Mouse (Mus musculus): ENCODE measurements around the gene Ntrk1. TPM values are rescaled to one million over a fixed set of nuclear protein-coding genes. Genes with fewer than 3 reads are reported as not detected.

Ntrk1 gene
- polyA plus RNA-seq, 1 experiment from 2014 or later, result 0.76 TPM

- H3K9ac ChIP-seq, result no peak overlapping the region
- no peaks in the 10 kb centered on the region for H3K9me3 ChIP-seq
- H3K36me3 ChIP-seq, result peaks cover 5% of the 10 kb centered on the region
- 21% methylated on average over 18 of the region's 18 CpGs for WGBS
- no peak for ATAC-seq (ENCODE audit: insufficient number of reproducible peaks, low FRiP score, low TSS enrichment, low read depth)
- H3K4me3 ChIP-seq, result no peak overlapping the region; the same call in 1 of the 2 replicates
- H3K27me3 ChIP-seq, result no peaks in the 10 kb centered on the region
- H3K4me2 ChIP-seq, result peak overlapping the region; percentile 36
- no peak overlapping the region for H3K27ac ChIP-seq
- H3K4me1 ChIP-seq, result peaks cover 15% of the 10 kb centered on the region
These were observed 49.8 kb downstream of the Ntrk1 start for GRCm38 (mm10) chr3:87745036-87745659.

GRCm38 (mm10) chr3:87743927-87744326 lies 51.0 kb downstream of the Ntrk1 start:
- H3K27ac ChIP-seq, result no peak overlapping the region
- 83% methylated on average over 4 of the region's 4 CpGs for WGBS
- H3K9ac ChIP-seq, result no peak overlapping the region
- no peaks in the 10 kb centered on the region for H3K27me3 ChIP-seq
- no peak for ATAC-seq (ENCODE audit: insufficient number of reproducible peaks, low FRiP score, low TSS enrichment, low read depth)
- peaks cover 4% of the 10 kb centered on the region for H3K36me3 ChIP-seq
- no peak overlapping the region for H3K4me3 ChIP-seq
- no peak overlapping the region for H3K4me2 ChIP-seq
- no peaks in the 10 kb centered on the region for H3K9me3 ChIP-seq
- peaks cover 15% of the 10 kb centered on the region for H3K4me1 ChIP-seq

- 85% methylated on average over 16 of the region's 16 CpGs for WGBS
- H3K4me2 ChIP-seq, result no peak overlapping the region
These were observed 52.2 kb downstream of the Ntrk1 start for GRCm38 (mm10) chr3:87742735-87743134.

GRCm38 (mm10) chr3:87742013-87742412 lies 52.9 kb downstream of the Ntrk1 start:
- no peak overlapping the region for H3K27ac ChIP-seq
- peaks cover 22% of the 10 kb centered on the region for H3K36me3 ChIP-seq
- no peak for ATAC-seq (ENCODE audit: insufficient number of reproducible peaks, low FRiP score, low TSS enrichment, low read depth)
- no peak overlapping the region for H3K4me2 ChIP-seq
- no peak overlapping the region for H3K9ac ChIP-seq
- H3K4me1 ChIP-seq, result peaks cover 10% of the 10 kb centered on the region
- no peaks in the 10 kb centered on the region for H3K9me3 ChIP-seq
- 58% methylated on average over 3 of the region's 3 CpGs for WGBS
- no peaks in the 10 kb centered on the region for H3K27me3 ChIP-seq
- H3K4me3 ChIP-seq, result no peak overlapping the region

More at GRCm38 (mm10) chr3:87742735-87743134, 52.2 kb downstream of the Ntrk1 start:
- no peaks in the 10 kb centered on the region for H3K9me3 ChIP-seq
- H3K4me3 ChIP-seq, result no peak overlapping the region
- peaks cover 15% of the 10 kb centered on the region for H3K36me3 ChIP-seq
- H3K27me3 ChIP-seq, result no peaks in the 10 kb centered on the region
- no peak overlapping the region for H3K9ac ChIP-seq
- H3K4me1 ChIP-seq, result peaks cover 10% of the 10 kb centered on the region
- H3K27ac ChIP-seq, result no peak overlapping the region
- ATAC-seq (ENCODE audit: insufficient number of reproducible peaks, low FRiP score, low TSS enrichment, low read depth), result no peak

- ATAC-seq (ENCODE audit: insufficient number of reproducible peaks, low FRiP score, low TSS enrichment, low read depth), result no peak
- no peaks in the 10 kb centered on the region for H3K9me3 ChIP-seq
- no peak overlapping the region for H3K9ac ChIP-seq
- no peak overlapping the region for H3K27ac ChIP-seq
- 82% methylated on average over 5 of the region's 5 CpGs for WGBS
- H3K36me3 ChIP-seq, result peaks cover 53% of the 10 kb centered on the region
- H3K4me3 ChIP-seq, result no peak overlapping the region
- no peak overlapping the region for H3K4me2 ChIP-seq
- no peaks in the 10 kb centered on the region for H3K4me1 ChIP-seq
- no peaks in the 10 kb centered on the region for H3K27me3 ChIP-seq
These were observed 56.1 kb downstream of the Ntrk1 start for GRCm38 (mm10) chr3:87738906-87739305.

- Histone ChIP-seq H3K4me3 (no peak overlapping the region), H3K4me2 (no peak overlapping the region), H3K4me1 (no peaks in the 10 kb centered on the region), H3K27me3 (no peaks in the 10 kb centered on the region), H3K9me3 (no peaks in the 10 kb centered on the region), H3K36me3 (peaks cover 88% of the 10 kb centered on the region), H3K9ac (no peak overlapping the region), H3K27ac (no peak overlapping the region)
- ATAC-seq (ENCODE audit: insufficient number of reproducible peaks, low FRiP score, low TSS enrichment, low read depth), result no peak
- WGBS, result 70% methylated on average over 9 of the region's 9 CpGs
These were observed 59.6 kb downstream of the Ntrk1 start for GRCm38 (mm10) chr3:87735335-87735734.

GRCm38 (mm10) chr3:87733984-87734761 lies 60.8 kb downstream of the Ntrk1 start:
- H3K9ac ChIP-seq, result no peak overlapping the region
- no peak overlapping the region for H3K4me2 ChIP-seq
- H3K27me3 ChIP-seq, result no peaks in the 10 kb centered on the region
- no peak for ATAC-seq (ENCODE audit: insufficient number of reproducible peaks, low FRiP score, low TSS enrichment, low read depth)
- H3K4me3 ChIP-seq, result no peak overlapping the region
- H3K9me3 ChIP-seq, result no peaks in the 10 kb centered on the region
- 86% methylated on average over 11 of the region's 11 CpGs for WGBS
- peaks cover 96% of the 10 kb centered on the region for H3K36me3 ChIP-seq
- H3K4me1 ChIP-seq, result no peaks in the 10 kb centered on the region
- no peak overlapping the region for H3K27ac ChIP-seq

GRCm38 (mm10) chr3:87733098-87733497 lies 61.9 kb downstream of the Ntrk1 start:
- Histone ChIP-seq H3K9me3 (no peaks in the 10 kb centered on the region), H3K4me2 (no peak overlapping the region), H3K9ac (no peak overlapping the region), H3K4me3 (no peak overlapping the region), H3K27me3 (no peaks in the 10 kb centered on the region), H3K4me1 (no peaks in the 10 kb centered on the region), H3K27ac (no peak overlapping the region), H3K36me3 (peaks cover 98% of the 10 kb centered on the region)
- 82% methylated on average over 4 of the region's 4 CpGs for WGBS
- ATAC-seq (ENCODE audit: insufficient number of reproducible peaks, low FRiP score, low TSS enrichment, low read depth), result no peak

GRCm38 (mm10) chr3:87728696-87729095 lies 66.3 kb downstream of the Ntrk1 start:
- no peak for ATAC-seq (ENCODE audit: insufficient number of reproducible peaks, low FRiP score, low TSS enrichment, low read depth)
- 91% methylated on average over 6 of the region's 6 CpGs for WGBS
- H3K9me3 ChIP-seq, result no peaks in the 10 kb centered on the region

More at GRCm38 (mm10) chr3:87728696-87729095, 66.3 kb downstream of the Ntrk1 start:
- no peak overlapping the region for H3K27ac ChIP-seq
- H3K4me3 ChIP-seq, result no peak overlapping the region
- H3K4me1 ChIP-seq, result no peaks in the 10 kb centered on the region
- no peak overlapping the region for H3K4me2 ChIP-seq
- peaks cover 96% of the 10 kb centered on the region for H3K36me3 ChIP-seq
- no peaks in the 10 kb centered on the region for H3K27me3 ChIP-seq
- H3K9ac ChIP-seq, result no peak overlapping the region

Other genes starting within 250 kb of the Ntrk1 start
- gene Arhgef11, start 177.6 kb downstream of the Ntrk1 start, polyA plus RNA-seq (2015; fragmentation: Nextera tagmentation; extraction: Ambion mirVana), result 15.3 and 17.0 TPM in 2 replicates
- gene Lrrc71, start 46.5 kb downstream of the Ntrk1 start, polyA plus RNA-seq (2015; fragmentation: Nextera tagmentation; extraction: Ambion mirVana), result 0.36 and 0.59 TPM in 2 replicates
- gene Insrr, start 1.8 kb upstream of the Ntrk1 start, polyA plus RNA-seq (2015; fragmentation: Nextera tagmentation; extraction: Ambion mirVana), result 0.19 and 0.36 TPM in 2 replicates
- 24.6 and 25.7 TPM in 2 replicates for gene Pear1, start 29.1 kb upstream of the Ntrk1 start, polyA plus RNA-seq (2015; fragmentation: Nextera tagmentation; extraction: Ambion mirVana)
- gene Sh2d2a, start 51.6 kb upstream of the Ntrk1 start, polyA plus RNA-seq (2015; fragmentation: Nextera tagmentation; extraction: Ambion mirVana), result 0.05 TPM in 1 of 2 replicates, not detected in the other
- 13.1 and 15.0 TPM in 2 replicates for gene Prcc, start 90.4 kb upstream of the Ntrk1 start, polyA plus RNA-seq (2015; fragmentation: Nextera tagmentation; extraction: Ambion mirVana)
- 223 and 241 TPM in 2 replicates for gene Hdgf, start 111.2 kb upstream of the Ntrk1 start, polyA plus RNA-seq (2015; fragmentation: Nextera tagmentation; extraction: Ambion mirVana)
- gene Mrpl24, start 124.3 kb upstream of the Ntrk1 start, polyA plus RNA-seq (2015; fragmentation: Nextera tagmentation; extraction: Ambion mirVana), result 62.9 and 64.3 TPM in 2 replicates
- gene Isg20l2, start 135.2 kb upstream of the Ntrk1 start, polyA plus RNA-seq (2015; fragmentation: Nextera tagmentation; extraction: Ambion mirVana), result 48.5 and 56.0 TPM in 2 replicates
- gene Rrnad1, start 135.6 kb upstream of the Ntrk1 start, polyA plus RNA-seq (2015; fragmentation: Nextera tagmentation; extraction: Ambion mirVana), result 18.4 and 18.5 TPM in 2 replicates
- 249 and 274 TPM in 2 replicates for gene Crabp2, start 153.5 kb upstream of the Ntrk1 start, polyA plus RNA-seq (2015; fragmentation: Nextera tagmentation; extraction: Ambion mirVana)
- gene Nes, start 175.9 kb upstream of the Ntrk1 start, polyA plus RNA-seq (2015; fragmentation: Nextera tagmentation; extraction: Ambion mirVana), result 26.6 and 37.2 TPM in 2 replicates
- 0.72 and 1.1 TPM in 2 replicates for gene Bcan, start 205.1 kb upstream of the Ntrk1 start, polyA plus RNA-seq (2015; fragmentation: Nextera tagmentation; extraction: Ambion mirVana)
- not detected in 2 replicates for gene Hapln2, start 232.4 kb upstream of the Ntrk1 start, polyA plus RNA-seq (2015; fragmentation: Nextera tagmentation; extraction: Ambion mirVana)
- 29.4 and 32.6 TPM in 2 replicates for gene Gpatch4, start 247.9 kb upstream of the Ntrk1 start, polyA plus RNA-seq (2015; fragmentation: Nextera tagmentation; extraction: Ambion mirVana)

Measured in limb, embryonic 15.5 days (tissue).